In genomic region chr16:5255081-5255740, GRCm38 (mm10) we compare ENCODE assay signal across 7 mouse cellular contexts. TPM values are rescaled to one million over a fixed set of nuclear protein-coding genes. Genes with fewer than 3 reads are reported as not detected.
DNase-seq lines count a peak whose midpoint lies in the region; ATAC-seq and TF ChIP-seq lines count a peak whose summit lies in the region.

No protein-coding gene starts in this region.

- peaks cover 9% of the 10 kb centered on the region for H3K4me1 ChIP-seq in thymus, adult 2 months (replicated peaks; ENCODE audit: control insufficient read depth, insufficient read depth, low read length)
- H3K4me1 ChIP-seq in embryonic facial prominence, embryonic 13.5 days, result peaks cover 11% of the 10 kb centered on the region
- H3K4me1 ChIP-seq in intestine, postnatal 0 days (replicated peaks; ENCODE audit: control insufficient read depth, insufficient read depth, low read length), result peaks cover 3% of the 10 kb centered on the region; the same call in 1 of the 2 replicates
- H3K4me1 ChIP-seq in midbrain, postnatal 0 days (ENCODE audit: insufficient read depth, low read length), result no peaks in the 10 kb centered on the region; the same call in 1 of the 2 replicates

- no peaks in the 10 kb centered on the region for H3K36me3 ChIP-seq in thymus, adult 2 months (ENCODE audit: control insufficient read depth, insufficient read depth, low read length)
- peaks cover 14% of the 10 kb centered on the region; the same call in 1 of the 2 replicates for H3K36me3 ChIP-seq in embryonic facial prominence, embryonic 13.5 days
- peaks cover 5% of the 10 kb centered on the region; the same call in 1 of the 2 replicates for H3K36me3 ChIP-seq in intestine, postnatal 0 days (ENCODE audit: control insufficient read depth, insufficient read depth)
- no peaks in the 10 kb centered on the region for H3K36me3 ChIP-seq in midbrain, postnatal 0 days (ENCODE audit: insufficient read depth, low read length)

- peak overlapping the region; percentile 10; the same call in 1 of the 2 replicates for H3K27ac ChIP-seq in thymus, adult 2 months (ENCODE audit: control insufficient read depth, insufficient read depth, low read length)
- H3K27ac ChIP-seq in embryonic facial prominence, embryonic 13.5 days, result peak overlapping the region; percentile 77
- peak overlapping the region; percentile 63 for H3K27ac ChIP-seq in intestine, postnatal 0 days (ENCODE audit: low read depth, low read length)
- 0 out of 2 replicates have a peak overlapping the region, but pooled peaks have one; percentile 43 for H3K27ac ChIP-seq in midbrain, postnatal 0 days (ENCODE audit: low read depth, low read length)

- H3K27me3 ChIP-seq in thymus, adult 2 months (ENCODE audit: control insufficient read depth, insufficient read depth, low read length), result no peaks in the 10 kb centered on the region
- no peaks in the 10 kb centered on the region for H3K27me3 ChIP-seq in embryonic facial prominence, embryonic 13.5 days
- H3K27me3 ChIP-seq in intestine, postnatal 0 days (replicated peaks; ENCODE audit: control insufficient read depth, insufficient read depth, low read length), result no peaks in the 10 kb centered on the region
- H3K27me3 ChIP-seq in midbrain, postnatal 0 days (ENCODE audit: insufficient read depth, low read length), result no peaks in the 10 kb centered on the region

- H3K9ac ChIP-seq in embryonic facial prominence, embryonic 13.5 days, result peak overlapping the region; percentile 80
- peak overlapping the region; percentile 60 for H3K9ac ChIP-seq in intestine, postnatal 0 days (ENCODE audit: low read depth, low read length)
- peak overlapping the region; percentile 44 for H3K9ac ChIP-seq in midbrain, postnatal 0 days (replicated peaks; ENCODE audit: low read length, poor library complexity, severe bottlenecking)

- no peak for TF ChIP-seq CTCF in thymus, adult 2 months (IDR thresholded peaks at IDR 0.05; ENCODE audit: borderline replicate concordance, control insufficient read depth, extremely low read depth, insufficient read depth, low read length, poor library complexity)
- TF ChIP-seq CTCF in intestine, postnatal 0 days (IDR thresholded peaks at IDR 0.05; ENCODE audit: low read depth), result no peak
- TF ChIP-seq CTCF in midbrain, postnatal 0 days (IDR thresholded peaks at IDR 0.05), result no peak

- H3K4me3 ChIP-seq in thymus, adult 2 months (ENCODE audit: control insufficient read depth, insufficient read depth, low read length), result peak overlapping the region; percentile 51
- peak overlapping the region; percentile 65 for H3K4me3 ChIP-seq in embryonic facial prominence, embryonic 13.5 days
- peak overlapping the region; percentile 78 for H3K4me3 ChIP-seq in intestine, postnatal 0 days (ENCODE audit: low read depth, low read length)
- H3K4me3 ChIP-seq in midbrain, postnatal 0 days (ENCODE audit: low read depth, low read length), result peak overlapping the region; percentile 51

- peak overlapping the region; percentile 83 for H3K4me2 ChIP-seq in embryonic facial prominence, embryonic 13.5 days
- peak overlapping the region; percentile 77 for H3K4me2 ChIP-seq in intestine, postnatal 0 days (replicated peaks; ENCODE audit: low read depth)
- peak overlapping the region; percentile 83 for H3K4me2 ChIP-seq in midbrain, postnatal 0 days (ENCODE audit: low read depth, low read length, poor library complexity, severe bottlenecking)

- DNase-seq in thymus, adult 2 months, result peak; percentile 30
- DNase-seq in thymus, adult 18-20 months, result no peak
- no peak for DNase-seq in midbrain, postnatal 0 days (ENCODE audit: low spot score)
- no peak for DNase-seq in spleen, adult 12 weeks (ENCODE audit: low spot score)
- DNase-seq in layer of hippocampus, adult 18-20 months (ENCODE audit: low spot score in 2 of 2), result no peak

- WGBS in thymus, adult 2 months, result under 1% methylated on average over 27 of the region's 27 CpGs
- WGBS in embryonic facial prominence, embryonic 13.5 days, result 2% methylated on average over 27 of the region's 27 CpGs
- 1% methylated on average over 27 of the region's 27 CpGs for WGBS in intestine, postnatal 0 days
- WGBS in midbrain, postnatal 0 days, result 3% methylated on average over 27 of the region's 27 CpGs

- TF ChIP-seq POLR2A in thymus, adult 2 months (IDR thresholded peaks at IDR 0.05; ENCODE audit: control insufficient read depth, extremely low read depth, insufficient read depth, low read length, poor library complexity), result no peak

- H3K9me3 ChIP-seq in embryonic facial prominence, embryonic 13.5 days, result no peaks in the 10 kb centered on the region
- no peaks in the 10 kb centered on the region for H3K9me3 ChIP-seq in intestine, postnatal 0 days (ENCODE audit: control insufficient read depth)
- no peaks in the 10 kb centered on the region for H3K9me3 ChIP-seq in midbrain, postnatal 0 days (ENCODE audit: low read length)

- ATAC-seq in embryonic facial prominence, embryonic 13.5 days (ENCODE audit: insufficient number of reproducible peaks, insufficient read depth, low FRiP score, low TSS enrichment, low read depth), result no peak
- no peak for ATAC-seq in intestine, postnatal 0 days
- ATAC-seq in midbrain, postnatal 0 days (ENCODE audit: low FRiP score), result no peak

RNA-seq across cellular contexts. Expression of gene Eef2kmt, which starts 0.6 kb away (rescaled TPM):
- polyA plus RNA-seq in thymus, adult 2 months (2012; rRNA removed), result 32.2 and 34.6 TPM in 2 replicates
- 17.0 and 20.3 TPM in 2 replicates for polyA plus RNA-seq in embryonic facial prominence, embryonic 13.5 days (2015; fragmentation: Nextera tagmentation; extraction: Ambion mirVana)
- 17.9 and 18.5 TPM in 2 replicates for polyA plus RNA-seq in intestine, postnatal 0 days (2015; fragmentation: Nextera tagmentation; extraction: Ambion mirVana)
- 5.8 and 7.1 TPM in 2 replicates for total RNA-seq in midbrain, postnatal 0 days (2014; rRNA removed)
- polyA plus RNA-seq in midbrain, postnatal 0 days (2015; fragmentation: Nextera tagmentation; extraction: Ambion mirVana), result 6.1 and 6.2 TPM in 2 replicates
- total RNA-seq in layer of hippocampus, adult 18-20 months (2021), result 1 to 10 TPM; 5.1 to 5.9 TPM

RNA-seq across cellular contexts. Expression of gene Alg1, which starts 21.8 kb away (rescaled TPM):
- polyA plus RNA-seq in thymus, adult 2 months (2012; rRNA removed), result 61.7 and 71.7 TPM in 2 replicates
- 31.2 and 38.1 TPM in 2 replicates for polyA plus RNA-seq in embryonic facial prominence, embryonic 13.5 days (2015; fragmentation: Nextera tagmentation; extraction: Ambion mirVana)
- polyA plus RNA-seq in intestine, postnatal 0 days (2015; fragmentation: Nextera tagmentation; extraction: Ambion mirVana), result 26.2 and 26.9 TPM in 2 replicates
- 39.0 and 46.7 TPM in 2 replicates for total RNA-seq in midbrain, postnatal 0 days (2014; rRNA removed)
- polyA plus RNA-seq in midbrain, postnatal 0 days (2015; fragmentation: Nextera tagmentation; extraction: Ambion mirVana), result 40.1 and 45.9 TPM in 2 replicates
- 10 to 100 TPM; 29.0 to 31.6 TPM for total RNA-seq in layer of hippocampus, adult 18-20 months (2021)

RNA-seq across cellular contexts. Expression of gene AU021092, which starts 33.1 kb away (rescaled TPM):
- polyA plus RNA-seq in thymus, adult 2 months (2012; rRNA removed), result 1.9 and 2.8 TPM in 2 replicates
- 1.7 and 2.9 TPM in 2 replicates for polyA plus RNA-seq in embryonic facial prominence, embryonic 13.5 days (2015; fragmentation: Nextera tagmentation; extraction: Ambion mirVana)
- 3.9 and 4.0 TPM in 2 replicates for polyA plus RNA-seq in intestine, postnatal 0 days (2015; fragmentation: Nextera tagmentation; extraction: Ambion mirVana)
- 22.4 and 23.4 TPM in 2 replicates for total RNA-seq in midbrain, postnatal 0 days (2014; rRNA removed)
- 8.1 and 9.3 TPM in 2 replicates for polyA plus RNA-seq in midbrain, postnatal 0 days (2015; fragmentation: Nextera tagmentation; extraction: Ambion mirVana)
- 1 to 10 TPM; 3.5 to 4.3 TPM for total RNA-seq in layer of hippocampus, adult 18-20 months (2021)

RNA-seq across cellular contexts. Expression of gene Nagpa, which starts 51.4 kb away (rescaled TPM):
- 54.8 and 59.7 TPM in 2 replicates for polyA plus RNA-seq in thymus, adult 2 months (2012; rRNA removed)
- polyA plus RNA-seq in embryonic facial prominence, embryonic 13.5 days (2015; fragmentation: Nextera tagmentation; extraction: Ambion mirVana), result 16.7 and 17.9 TPM in 2 replicates
- 19.6 and 20.6 TPM in 2 replicates for polyA plus RNA-seq in intestine, postnatal 0 days (2015; fragmentation: Nextera tagmentation; extraction: Ambion mirVana)
- 8.2 and 12.5 TPM in 2 replicates for total RNA-seq in midbrain, postnatal 0 days (2014; rRNA removed)
- 7.3 and 9.1 TPM in 2 replicates for polyA plus RNA-seq in midbrain, postnatal 0 days (2015; fragmentation: Nextera tagmentation; extraction: Ambion mirVana)
- total RNA-seq in layer of hippocampus, adult 18-20 months (2021), result 10 to 100 TPM; 12.0 to 15.9 TPM

Comparison
In these comparisons a context has a peak if more than half of its experiments do, and no peak if none do; other contexts are left out.
1. H3K27ac ChIP-seq: peak in every context shown above with its lines; median percentile 77 in embryonic facial prominence, embryonic 13.5 days; 63 in intestine, postnatal 0 days; 43 in midbrain, postnatal 0 days; 10 in thymus, adult 2 months.